Mouse (Mus musculus) lung, postnatal 25 days (tissue): ENCODE measurements around the gene Cpne8.
A peak's percentile ranks its signal among the peaks of the same experiment; 100 is the strongest.
"Not testable (repeated sequence)": the region's sequence is repeated elsewhere in the genome, so short reads cannot be mapped to it uniquely, and the experiment has no call there.

ENCODE experiments used
- DNase-seq: peaks from one replicate; pipeline ENCODE4 v3.0.0; 2022; ENCODE audit warnings: low spot score

Cpne8 gene

DNA sequence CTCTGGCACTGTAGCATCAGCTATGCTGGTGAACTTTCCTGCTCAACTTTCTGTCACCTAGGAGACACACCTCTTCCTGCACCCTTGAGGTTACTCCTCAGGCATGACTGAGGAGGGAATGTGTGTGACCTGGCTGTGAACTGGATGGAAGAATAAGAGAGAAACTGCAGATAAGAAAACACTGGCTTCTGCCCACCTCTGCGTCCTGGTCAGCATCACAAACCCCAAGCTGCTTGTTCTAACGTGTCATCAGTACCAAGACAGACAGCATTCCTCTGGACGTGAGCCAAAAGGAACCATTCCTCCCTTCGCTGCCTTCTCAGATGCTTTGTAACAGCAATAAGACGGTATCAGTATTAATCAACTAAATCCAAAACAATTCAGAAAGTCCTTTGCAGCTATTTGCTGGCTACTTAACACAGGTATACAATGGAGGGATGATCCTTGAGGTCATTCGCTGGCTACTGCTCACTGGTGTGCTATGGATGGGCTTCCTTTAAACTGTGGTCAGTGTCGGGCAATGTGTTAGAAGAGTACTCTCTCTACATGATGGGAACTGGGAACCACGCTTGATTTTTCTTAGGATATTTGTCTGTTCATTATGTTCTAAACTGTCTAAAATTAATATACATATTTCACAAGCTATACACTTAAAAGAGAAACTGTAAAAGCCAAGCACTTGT lies 63.0 kb downstream of the Cpne8 start:
- no peak for DNase-seq

DNA sequence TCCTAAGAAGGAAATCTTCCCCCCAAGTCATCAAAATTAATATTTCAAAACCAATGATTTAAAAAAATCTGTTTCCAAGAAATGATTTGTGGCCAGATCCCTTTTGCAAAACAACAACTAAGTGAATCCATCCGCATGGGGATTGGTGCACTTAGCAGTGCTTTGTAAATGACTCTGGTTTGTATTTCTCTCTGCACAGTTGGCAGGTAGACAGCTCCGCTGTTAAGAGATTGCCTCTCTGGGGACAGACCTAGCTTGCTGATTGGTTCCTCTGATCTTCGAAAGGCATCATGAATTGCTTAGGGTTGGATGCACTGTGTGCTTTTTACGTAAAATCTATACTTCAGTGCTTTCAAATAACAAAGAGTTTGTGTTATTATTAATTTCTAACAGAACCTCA lies 68.5 kb downstream of the Cpne8 start:
- DNase-seq = not testable (repeated sequence)

GRCm38 (mm10) chr15:90609836-90610415 lies 69.3 kb downstream of the Cpne8 start:
- DNase-seq = peak; percentile 4

DNA sequence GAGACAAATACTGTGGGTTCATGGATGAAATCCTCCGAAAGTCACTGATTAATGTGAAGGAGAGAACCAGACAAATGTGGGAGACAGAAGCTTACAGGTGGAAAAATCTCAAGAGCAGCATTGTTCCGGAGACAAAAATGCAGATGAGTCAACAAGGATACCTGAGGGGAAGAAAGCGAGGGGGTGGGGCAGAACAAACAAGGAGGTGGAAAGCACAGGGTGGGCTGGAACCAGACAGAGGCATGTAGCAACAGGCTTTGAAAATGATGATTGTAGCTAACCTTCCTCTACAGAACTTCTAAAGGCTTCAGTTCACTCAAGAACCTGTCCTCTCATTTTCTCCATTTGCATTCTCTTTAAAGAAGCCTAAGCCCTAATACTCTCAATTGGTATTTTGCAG lies 70.9 kb downstream of the Cpne8 start:
- no peak for DNase-seq

DNA sequence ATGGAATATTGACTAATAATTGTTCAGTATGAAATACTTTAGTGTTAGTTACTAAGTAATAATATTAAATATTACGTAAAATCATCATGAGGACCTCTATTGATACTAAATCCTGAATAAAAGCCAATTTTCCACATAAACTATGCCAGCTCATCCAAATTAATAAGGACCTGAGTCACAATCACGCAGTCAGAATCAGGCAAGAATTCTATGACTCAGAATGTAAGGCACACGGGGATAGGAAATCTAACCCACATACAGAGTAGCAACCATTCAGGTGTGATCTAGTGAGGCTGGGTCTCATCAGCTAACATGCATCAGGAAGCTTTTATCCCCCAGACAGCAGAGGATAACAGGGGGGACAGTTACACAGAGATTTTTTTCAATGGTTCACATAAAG lies 72.1 kb downstream of the Cpne8 start:
- DNase-seq = no peak

GRCm38 (mm10) chr15:90603676-90604075 lies 75.6 kb downstream of the Cpne8 start:
- no peak for DNase-seq

DNA sequence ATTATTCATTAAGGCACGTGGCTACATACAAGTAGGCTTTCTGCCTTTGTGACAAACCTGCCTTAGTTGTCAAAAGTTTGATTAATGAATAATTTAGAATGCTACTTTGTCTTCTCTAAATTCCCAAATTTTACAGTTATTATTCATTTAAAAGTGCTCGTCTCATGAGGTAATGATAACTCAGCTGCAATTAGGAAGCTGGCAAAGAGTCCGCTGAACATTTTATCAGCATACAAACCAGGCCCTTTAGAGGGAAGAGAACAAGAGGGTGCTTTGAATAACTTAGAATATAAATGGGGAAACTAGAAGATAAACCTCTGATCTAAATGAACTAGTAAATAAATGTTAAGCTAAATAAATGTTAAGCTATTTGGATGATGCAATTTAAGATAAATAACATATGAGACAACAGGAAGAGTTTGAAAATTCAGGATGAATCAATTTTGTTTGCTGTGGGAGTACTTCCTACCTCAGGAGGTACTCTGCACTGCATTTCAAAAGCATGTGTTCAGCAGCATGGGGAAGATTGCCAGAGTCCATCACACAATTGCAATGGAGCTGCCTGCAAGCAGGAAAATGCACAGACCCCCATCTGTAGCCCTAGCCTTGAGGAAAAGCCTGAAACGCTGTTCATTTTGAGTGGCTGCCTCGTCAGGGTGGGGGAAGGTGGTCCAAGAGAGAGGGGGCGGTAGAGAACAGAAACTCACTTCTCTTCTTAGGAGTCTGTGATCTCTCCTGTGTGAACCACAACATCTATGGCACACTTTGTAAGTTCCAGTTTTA lies 81.3 kb downstream of the Cpne8 start:
- DNase-seq = no peak

GRCm38 (mm10) chr15:90595592-90595991 lies 83.6 kb downstream of the Cpne8 start:
- DNase-seq = no peak

DNA sequence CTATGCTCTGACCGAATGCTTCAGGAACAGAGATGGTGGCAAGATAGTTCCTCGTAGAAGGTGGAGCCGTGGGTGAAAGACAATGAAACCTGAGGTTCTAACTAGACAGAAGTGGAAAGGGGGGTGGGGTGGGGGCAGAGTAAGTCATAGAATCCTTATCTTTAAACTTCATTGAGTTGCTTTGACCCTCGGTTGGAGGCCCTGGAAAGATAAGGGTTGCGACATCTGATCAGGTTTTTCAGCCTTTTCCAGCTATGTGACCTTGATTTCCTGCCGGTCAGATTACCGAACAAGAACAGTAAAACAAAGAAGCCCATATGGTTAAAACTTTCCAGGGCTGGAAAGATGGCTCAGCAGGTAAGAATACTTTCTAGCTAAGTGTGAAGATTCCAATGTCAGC lies 89.6 kb downstream of the Cpne8 start:
- DNase-seq = no peak

- DNase-seq = no peak
These were observed 101.8 kb downstream of the Cpne8 start for GRCm38 (mm10) chr15:90577402-90577801.

- no peak for DNase-seq
These were observed 110.0 kb downstream of the Cpne8 start for GRCm38 (mm10) chr15:90569246-90569645.

- no peak for DNase-seq
These were observed 111.2 kb downstream of the Cpne8 start for GRCm38 (mm10) chr15:90568050-90568449.

DNA sequence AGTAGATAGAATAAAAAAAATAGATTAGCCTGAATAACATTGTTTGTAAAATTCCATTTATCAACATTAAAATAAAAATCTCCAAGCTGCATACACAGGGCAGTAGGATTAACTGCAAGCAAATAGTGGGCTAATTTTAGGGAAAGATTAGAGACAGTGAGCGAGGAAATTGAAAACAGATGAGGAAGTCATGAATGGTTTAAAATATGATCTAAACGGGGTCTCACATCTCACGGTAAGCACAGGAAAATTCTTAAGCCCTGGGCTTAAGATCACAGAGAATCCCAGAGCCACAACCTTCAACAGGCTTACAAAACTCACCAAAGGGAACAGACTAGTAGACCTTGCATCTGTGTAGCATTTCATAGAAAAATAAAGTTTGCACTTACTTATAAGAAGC lies 115.2 kb downstream of the Cpne8 start:
- DNase-seq = no peak

DNA sequence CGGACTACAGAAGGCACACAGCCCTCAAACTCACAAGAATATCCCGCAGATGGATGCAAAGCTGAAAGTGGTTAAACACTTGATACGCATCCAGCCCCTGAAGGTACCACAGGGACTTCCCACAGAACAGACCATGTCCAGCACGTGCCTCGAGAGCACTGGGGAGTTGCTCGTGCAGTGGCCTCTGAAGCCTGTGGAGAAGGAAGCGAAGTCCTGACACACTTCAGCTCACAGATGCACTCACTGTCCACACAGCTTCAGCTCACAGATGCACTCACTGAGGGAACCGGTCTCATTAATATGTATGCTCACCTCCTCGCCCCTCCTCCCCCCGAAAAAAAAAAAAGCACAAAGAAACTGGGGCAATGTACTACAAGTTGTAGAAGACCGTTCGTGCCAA lies 117.6 kb downstream of the Cpne8 start:
- no peak for DNase-seq

- DNase-seq = no peak
These were observed 130.6 kb downstream of the Cpne8 start for GRCm38 (mm10) chr15:90548589-90548988.

- DNase-seq = no peak
These were observed 135.8 kb downstream of the Cpne8 start for GRCm38 (mm10) chr15:90543447-90543846.

DNA sequence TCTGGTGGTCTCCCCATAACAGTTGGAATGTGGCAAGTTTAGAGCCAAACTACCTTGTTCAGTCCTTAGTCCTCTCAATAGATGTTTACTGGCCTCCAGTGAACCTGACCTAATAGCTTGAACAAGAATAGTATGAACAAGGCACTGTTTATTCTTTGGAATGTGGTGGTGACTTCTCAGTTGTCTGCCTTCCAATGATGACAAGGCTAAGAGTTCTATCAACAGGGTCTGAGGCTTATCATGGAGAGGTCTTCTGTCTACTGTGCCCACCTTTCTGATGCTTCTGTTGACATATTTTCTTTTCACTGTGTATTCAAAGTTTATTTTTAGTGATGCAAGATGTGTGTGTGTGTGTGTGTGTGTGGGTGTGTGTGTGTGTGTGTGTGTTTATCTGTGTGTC lies 137.1 kb downstream of the Cpne8 start:
- DNase-seq = no peak

- DNase-seq = no peak
These were observed 142.7 kb downstream of the Cpne8 start for GRCm38 (mm10) chr15:90536311-90537202.

GRCm38 (mm10) chr15:90535730-90536129 lies 143.5 kb downstream of the Cpne8 start:
- DNase-seq = no peak

GRCm38 (mm10) chr15:90512769-90513168 lies 166.5 kb downstream of the Cpne8 start:
- DNase-seq = no peak

DNA sequence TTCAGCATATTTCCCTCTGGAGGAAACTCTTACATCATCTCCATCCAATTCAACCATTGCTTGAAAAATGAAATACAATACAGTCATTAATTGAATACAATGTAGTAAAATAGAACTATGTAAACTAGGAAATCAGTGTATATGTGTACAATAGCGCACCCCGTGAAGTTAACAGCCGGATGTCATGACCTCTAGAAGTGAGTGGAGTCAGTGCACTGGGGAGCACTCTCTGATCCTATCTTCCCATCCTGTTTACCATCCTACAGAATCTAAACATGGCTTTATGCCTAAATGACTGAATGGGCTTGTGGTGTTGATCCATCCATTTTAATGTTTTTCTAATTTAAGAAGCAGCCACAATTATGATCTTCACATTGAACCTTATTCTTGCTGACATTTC lies 182.2 kb downstream of the Cpne8 start:
- DNase-seq = no peak

DNA sequence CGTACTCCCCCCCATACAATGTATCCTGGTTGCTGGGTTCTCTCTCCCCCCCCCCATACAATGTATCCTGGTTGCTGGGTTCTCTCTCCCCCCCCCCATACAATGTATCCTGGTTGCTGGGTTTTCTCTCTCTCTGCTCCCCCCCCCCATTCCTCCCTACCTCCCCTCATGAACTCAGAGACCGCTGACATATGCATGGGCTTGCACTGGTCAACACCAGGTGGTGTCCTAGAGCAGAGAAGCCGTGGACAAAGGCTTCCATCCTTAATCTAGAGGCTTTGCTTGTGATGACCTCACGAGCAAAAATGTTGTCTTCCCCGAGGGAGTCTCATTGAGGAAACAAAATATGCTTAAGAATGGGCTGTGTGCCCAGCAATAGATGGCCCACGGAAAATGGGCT lies 187.7 kb downstream of the Cpne8 start:
- no peak for DNase-seq
